Mouse (Mus musculus) heart, adult 2 months (tissue): ENCODE data around the gene Fut2. TPM values are rescaled to one million over a fixed set of nuclear protein-coding genes. Genes with fewer than 3 reads are reported as not detected.

ENCODE experiments used
- DNase-seq, 2 experiments: peaks; one replicate each; pipeline ENCODE4 v3.0.0; 2021
- H3K27ac ChIP-seq: fragments of 200-600 bp; 2 replicates; pipeline ENCODE4 v1.8.1; 2022
- H3K27me3 ChIP-seq: fragments of 200-500 bp; 2 replicates; pipeline ENCODE4 v1.6.1; 2012; ENCODE audit warnings: mild to moderate bottlenecking, low read length, inconsistent platforms, mixed read lengths; ENCODE audit not compliant: control insufficient read depth, insufficient read depth
- H3K36me3 ChIP-seq: fragments of 200-500 bp; 2 replicates; pipeline ENCODE4 v1.6.1; 2012; ENCODE audit warnings: low read length, inconsistent platforms; ENCODE audit not compliant: control insufficient read depth, insufficient read depth
- H3K4me1 ChIP-seq: fragments of 200-500 bp; 2 replicates; pipeline ENCODE4 v1.6.1; 2011; ENCODE audit warnings: low read length; ENCODE audit not compliant: control insufficient read depth, insufficient read depth
- H3K4me3 ChIP-seq: fragments of 200-600 bp; 2 replicates; pipeline ENCODE4 v1.8.1; 2022
- H3K79me2 ChIP-seq: fragments of 200-500 bp; replicated peaks from 2 replicates; pipeline ENCODE4 v1.6.1; 2012; ENCODE audit warnings: mild to moderate bottlenecking, inconsistent platforms, low read length, moderate library complexity, mixed read lengths; ENCODE audit not compliant: control insufficient read depth, insufficient read depth
- H3K9ac ChIP-seq: fragments of 200-500 bp; 2 replicates; pipeline ENCODE4 v1.6.1; 2012; ENCODE audit warnings: low read depth, mild to moderate bottlenecking, control low read depth, inconsistent platforms, low read length, mixed read lengths
- CTCF ChIP-seq: fragments of 200-600 bp; IDR thresholded peaks from 2 replicates; pipeline ENCODE4 v1.8.1; 2022; ENCODE audit warnings: antibody characterized with exemption, mild to moderate bottlenecking, moderate library complexity
- EP300 ChIP-seq: fragments of 200-500 bp; IDR thresholded peaks from 2 replicates; pipeline ENCODE4 v1.6.1; 2011; ENCODE audit warnings: low read depth, low read length, control low read depth; ENCODE audit not compliant: insufficient read depth
- POLR2A ChIP-seq: fragments of 200-500 bp; IDR thresholded peaks from 2 replicates; pipeline ENCODE4 v1.6.1; 2011; ENCODE audit warnings: mild to moderate bottlenecking, low read depth, low read length, control low read depth; ENCODE audit not compliant: insufficient read depth
- WGBS: fragments of 180-500 bp; shearing (Covaris S2); methylation state at CpG from one replicate; pipeline ENCODE4 v1.1.7; 2018; 5-methylcytosine and 5-hydroxymethylcytosine counted together
- intact Hi-C: fragments of 180-260 bp; cut with DNase I; formaldehyde crosslinking; loops from one replicate; pipeline ENCODE4 v1.15.1; 2025
- polyA plus RNA-seq: library from polyadenylated mRNA; depleted of rRNA; stranded (reverse); fragments of >200 nt; gene quantifications from 2 replicates; pipeline ENCODE4 v1.2.3, GENCODE M21; 2012
- total RNA-seq, 2 experiments: library from RNA; stranded (reverse); gene quantifications; 2 replicates each; pipeline ENCODE4 v1.2.3; 2021

The Fut2 gene
- total and polyA plus RNA-seq, 3 experiments: 0.50 to 1.1 (median 0.60) TPM

GRCm38 (mm10) chr7:45683396-45684050 lies 17.3 kb upstream of the Fut2 start, which contains the start of gene Ntn5:
Gene Ntn5 (plus strand): TSS chr7:45684022.
- H3K79me2 ChIP-seq: no peaks in the 10 kb centered on the region
- 86% methylated on average over 7 of the region's 7 CpGs for WGBS
- H3K4me1 ChIP-seq: peaks cover 19% of the 10 kb centered on the region
- TF ChIP-seq POLR2A (no peak), CTCF (no peak), EP300 (no peak)
- intact Hi-C loops: loop anchor here (2.0 to 10.0 kb wide), 3 partner anchors 41 to 129 kb away; partner anchors contain the start of gene Hsd17b14
- no peak within 1 kb of the TSS for H3K9ac ChIP-seq
- no peaks in the 10 kb centered on the region for H3K27me3 ChIP-seq
- DNase-seq: no peak
- no peak within 1 kb of the TSS for H3K4me3 ChIP-seq
- H3K36me3 ChIP-seq: no peaks in the 10 kb centered on the region
- H3K27ac ChIP-seq: no peak within 1 kb of the TSS

GRCm38 (mm10) chr7:45682144-45683126 lies 16.2 kb upstream of the Fut2 start:
- H3K27me3 ChIP-seq: no peaks in the 10 kb centered on the region
- peaks cover 19% of the 10 kb centered on the region for H3K4me1 ChIP-seq
- intact Hi-C loops: loop anchor here (1.0 to 10.0 kb wide), 5 partner anchors 40 to 128 kb away; partner anchors contain the start of gene Hsd17b14
- 0 out of 2 replicates have a peak, but pooled peaks have one; percentile 98 for TF ChIP-seq CTCF
- 0 out of 2 replicates have a peak, but pooled peaks have one; percentile 48 for TF ChIP-seq POLR2A
- TF ChIP-seq EP300: peak; percentile 99
- no peak overlapping the region for H3K4me3 ChIP-seq
- 32% methylated on average over 14 of the region's 14 CpGs for WGBS
- peak overlapping the region; percentile 93 for H3K27ac ChIP-seq
- H3K36me3 ChIP-seq: no peaks in the 10 kb centered on the region
- no peak overlapping the region for H3K9ac ChIP-seq
- H3K79me2 ChIP-seq: no peaks in the 10 kb centered on the region
- DNase-seq: peak; percentile 86

- no peaks in the 10 kb centered on the region for H3K36me3 ChIP-seq
- H3K27ac ChIP-seq: peak overlapping the region; percentile 93
- WGBS: 35% methylated on average over 8 of the region's 8 CpGs
- intact Hi-C loops: loop anchor here (5.0 to 10.0 kb wide), 2 partner anchors 39 to 126 kb away; partner anchors contain the start of gene Hsd17b14
- TF ChIP-seq POLR2A (peak; percentile 43; the same call in 1 of the 2 replicates), CTCF (no peak), EP300 (0 out of 2 replicates have a peak, but pooled peaks have one; percentile 73)
- H3K4me3 ChIP-seq: no peak overlapping the region
- H3K9ac ChIP-seq: peak overlapping the region; percentile 1; the same call in 1 of the 2 replicates
- H3K27me3 ChIP-seq: no peaks in the 10 kb centered on the region
- H3K4me1 ChIP-seq: peaks cover 19% of the 10 kb centered on the region
- H3K79me2 ChIP-seq: no peaks in the 10 kb centered on the region
- peak in 1 of 2 experiments; percentile 76 for DNase-seq
These were observed 15.0 kb upstream of the Fut2 start for GRCm38 (mm10) chr7:45681046-45681736.

- DNase-seq: peak; percentile 62 to 77
- Histone ChIP-seq H3K4me1 (peaks cover 19% of the 10 kb centered on the region), H3K36me3 (no peaks in the 10 kb centered on the region), H3K9ac (0 out of 2 replicates have a peak overlapping the region, but pooled peaks have one; percentile 1), H3K27me3 (no peaks in the 10 kb centered on the region), H3K79me2 (no peaks in the 10 kb centered on the region), H3K27ac (peak overlapping the region; percentile 93), H3K4me3 (no peak overlapping the region)
- intact Hi-C loops: loop anchor here (5.0 to 10.0 kb wide), 2 partner anchors 38 to 125 kb away; partner anchors contain the start of gene Hsd17b14
- WGBS: 33% methylated on average over 14 of the region's 14 CpGs
- peak; percentile 61 for TF ChIP-seq POLR2A
- TF ChIP-seq CTCF: no peak
- peak; percentile 89; the same call in 1 of the 2 replicates for TF ChIP-seq EP300
These were observed 13.9 kb upstream of the Fut2 start for GRCm38 (mm10) chr7:45679966-45680621.

GRCm38 (mm10) chr7:45678513-45678912 lies 12.3 kb upstream of the Fut2 start:
- no peak overlapping the region for H3K27ac ChIP-seq
- 91% methylated on average over 14 of the region's 14 CpGs for WGBS
- H3K4me1 ChIP-seq: peaks cover 19% of the 10 kb centered on the region
- intact Hi-C loops: no loop called here
- no peaks in the 10 kb centered on the region for H3K79me2 ChIP-seq
- no peaks in the 10 kb centered on the region for H3K27me3 ChIP-seq
- TF ChIP-seq POLR2A: no peak
- no peak for TF ChIP-seq EP300
- TF ChIP-seq CTCF: no peak
- no peak for DNase-seq
- no peak overlapping the region for H3K4me3 ChIP-seq
- H3K9ac ChIP-seq: no peak overlapping the region
- H3K36me3 ChIP-seq: no peaks in the 10 kb centered on the region
